Mouse (Mus musculus) C2C12 (cell line): Measurements from ENCODE around the gene Lpar2. TPM values are rescaled to one million over a fixed set of nuclear protein-coding genes. Genes with fewer than 3 reads are reported as not detected.

ENCODE experiments used
- H3K27me3 ChIP-seq: one replicate; pipeline ENCODE4 v1.6.1; 2011; ENCODE audit not compliant: control insufficient read depth, insufficient read depth, insufficient read length
- H3K36me3 ChIP-seq: one replicate; pipeline ENCODE4 v1.6.1; 2011; ENCODE audit not compliant: control insufficient read depth, insufficient read depth
- H3K4me3 ChIP-seq: one replicate; pipeline ENCODE4 v1.5.1; 2011; ENCODE audit warnings: mild to moderate bottlenecking, control low read depth; ENCODE audit not compliant: poor library complexity, insufficient read depth, severe bottlenecking
- H3K79me2 ChIP-seq: one replicate; pipeline ENCODE4 v1.6.1; 2011; ENCODE audit not compliant: control insufficient read depth, insufficient read depth
- H3K79me3 ChIP-seq: one replicate; pipeline ENCODE4 v1.6.1; 2011; ENCODE audit warnings: low read depth, control low read depth
- H3ac ChIP-seq: one replicate; pipeline ENCODE3; 2011; ENCODE audit warnings: low read depth; ENCODE audit not compliant: control insufficient read depth, insufficient read length
- CEBPB ChIP-seq: IDR thresholded peaks from one replicate; pipeline ENCODE4 v1.6.1; 2011; ENCODE audit warnings: low read depth, mild to moderate bottlenecking, control low read depth, moderate library complexity
- CTCF ChIP-seq: IDR thresholded peaks from one replicate; pipeline ENCODE4 v1.5.1; 2011; ENCODE audit not compliant: control insufficient read depth, insufficient read depth, insufficient read length
- FOSL1 ChIP-seq: IDR thresholded peaks from one replicate; pipeline ENCODE4 v1.8.0; 2011; ENCODE audit warnings: mild to moderate bottlenecking, low read length; ENCODE audit not compliant: poor library complexity, insufficient read depth, severe bottlenecking
- MAX ChIP-seq: IDR thresholded peaks from one replicate; pipeline ENCODE4 v1.6.1; 2011; ENCODE audit warnings: mild to moderate bottlenecking, control low read depth
- MYOD1 ChIP-seq: IDR thresholded peaks from one replicate; pipeline ENCODE4 v1.6.1; 2011; ENCODE audit warnings: low read depth; ENCODE audit not compliant: control insufficient read depth, insufficient read length
- MYOG ChIP-seq: IDR thresholded peaks from one replicate; pipeline ENCODE4 v1.6.1; 2011; ENCODE audit not compliant: control insufficient read depth, insufficient read length; ENCODE audit errors: extremely low read depth
- USF1 ChIP-seq: IDR thresholded peaks from one replicate; pipeline ENCODE4 v1.6.1; 2011; ENCODE audit warnings: low read depth, mild to moderate bottlenecking, control low read depth, moderate library complexity
- polyA plus RNA-seq: library from polyadenylated mRNA; unstranded; fragments of >200 nt; fragmentation: generic; extraction: Trizol; gene quantifications from one replicate; pipeline ENCODE4 v1.2.1, GENCODE M21; 2012; ENCODE audit warnings: missing spikeins

The Lpar2 gene
- polyA plus RNA-seq, 1 experiment, result 1.5 TPM

GRCm38 (mm10) chr8:69864180-69864579, 42.0 kb downstream of the Lpar2 start:
- H3K79me2 ChIP-seq, result no peaks in the 10 kb centered on the region
- H3K4me3 ChIP-seq, result no peak overlapping the region
- H3K27me3 ChIP-seq, result no peaks in the 10 kb centered on the region
- no peak for TF ChIP-seq MYOD1
- TF ChIP-seq CEBPB, result no peak
- no peak for TF ChIP-seq CTCF
- TF ChIP-seq USF1, result no peak
- no peak for TF ChIP-seq MAX
- TF ChIP-seq FOSL1, result no peak
- TF ChIP-seq MYOG, result no peak
- H3K36me3 ChIP-seq, result no peaks in the 10 kb centered on the region
- no peak overlapping the region for H3ac ChIP-seq
- no peaks in the 10 kb centered on the region for H3K79me3 ChIP-seq

- no peak for TF ChIP-seq MYOG
- Histone ChIP-seq H3K79me2 (no peaks in the 10 kb centered on the region), H3K36me3 (no peaks in the 10 kb centered on the region)
These were observed 45.6 kb downstream of the Lpar2 start for GRCm38 (mm10) chr8:69867696-69868326.

GRCm38 (mm10) chr8:69870003-69870765, 48.0 kb downstream of the Lpar2 start:
- TF ChIP-seq USF1, result no peak
- TF ChIP-seq CEBPB, result no peak
- no peak for TF ChIP-seq MYOD1
- TF ChIP-seq FOSL1, result no peak
- TF ChIP-seq MAX, result no peak
- TF ChIP-seq MYOG, result no peak
- no peak for TF ChIP-seq CTCF
- no peaks in the 10 kb centered on the region for H3K79me2 ChIP-seq
- H3ac ChIP-seq, result no peak overlapping the region
- no peaks in the 10 kb centered on the region for H3K79me3 ChIP-seq
- peaks cover 3% of the 10 kb centered on the region for H3K27me3 ChIP-seq
- H3K36me3 ChIP-seq, result no peaks in the 10 kb centered on the region
- no peak overlapping the region for H3K4me3 ChIP-seq

More at GRCm38 (mm10) chr8:69867696-69868326, 45.6 kb downstream of the Lpar2 start:
- H3K79me3 ChIP-seq, result no peaks in the 10 kb centered on the region
- no peak overlapping the region for H3K4me3 ChIP-seq
- peaks cover 3% of the 10 kb centered on the region for H3K27me3 ChIP-seq
- H3ac ChIP-seq, result no peak overlapping the region

GRCm38 (mm10) chr8:69870907-69871306, 48.7 kb downstream of the Lpar2 start:
- peaks cover 3% of the 10 kb centered on the region for H3K27me3 ChIP-seq
- H3K36me3 ChIP-seq, result no peaks in the 10 kb centered on the region
- no peaks in the 10 kb centered on the region for H3K79me3 ChIP-seq
- H3K79me2 ChIP-seq, result no peaks in the 10 kb centered on the region
- H3K4me3 ChIP-seq, result no peak overlapping the region
- TF ChIP-seq CEBPB, result no peak
- no peak for TF ChIP-seq MYOD1
- TF ChIP-seq CTCF, result no peak
- TF ChIP-seq USF1, result no peak
- no peak for TF ChIP-seq MYOG
- TF ChIP-seq MAX, result no peak
- no peak for TF ChIP-seq FOSL1
- H3ac ChIP-seq, result no peak overlapping the region

GRCm38 (mm10) chr8:69874155-69874554, 51.9 kb downstream of the Lpar2 start:
- no peaks in the 10 kb centered on the region for H3K36me3 ChIP-seq
- H3K4me3 ChIP-seq, result no peak overlapping the region
- H3ac ChIP-seq, result no peak overlapping the region
- H3K79me3 ChIP-seq, result no peaks in the 10 kb centered on the region
- H3K79me2 ChIP-seq, result no peaks in the 10 kb centered on the region
- peaks cover 3% of the 10 kb centered on the region for H3K27me3 ChIP-seq
- no peak for TF ChIP-seq MAX
- TF ChIP-seq USF1, result no peak
- no peak for TF ChIP-seq MYOD1
- TF ChIP-seq CEBPB, result no peak
- peak; percentile 40 for TF ChIP-seq CTCF
- no peak for TF ChIP-seq MYOG
- TF ChIP-seq FOSL1, result no peak

GRCm38 (mm10) chr8:69874654-69875053, 52.4 kb downstream of the Lpar2 start:
- TF ChIP-seq MYOD1 (no peak), USF1 (no peak), CEBPB (no peak), MYOG (no peak), FOSL1 (no peak), MAX (no peak)

More at GRCm38 (mm10) chr8:69874654-69875053, 52.4 kb downstream of the Lpar2 start:
- Histone ChIP-seq H3ac (no peak overlapping the region), H3K4me3 (no peak overlapping the region), H3K36me3 (no peaks in the 10 kb centered on the region), H3K27me3 (peaks cover 3% of the 10 kb centered on the region), H3K79me3 (no peaks in the 10 kb centered on the region), H3K79me2 (no peaks in the 10 kb centered on the region)
